Mouse (Mus musculus): ENCODE measurements around the gene Rnf208.
"Not testable (repeated sequence)": the region's sequence is repeated elsewhere in the genome, so short reads cannot be mapped to it uniquely, and the experiment has no call there.

Rnf208 gene

GRCm38 (mm10) chr2:25244144-25244543 lies 2.1 kb downstream of the Rnf208 start:
- in situ Hi-C loops (cut with MboI; ENCODE audit: low sequenced_read_pairs) = no loop called here

- in situ Hi-C loops (cut with MboI; ENCODE audit: low sequenced_read_pairs) = no loop called here
These were observed 4.4 kb downstream of the Rnf208 start, which contains the start of gene AL732309.1 for GRCm38 (mm10) chr2:25246183-25247072. TSS of gene AL732309.1 (minus strand) at chr2:25246863.

- in situ Hi-C loops (cut with MboI; ENCODE audit: low sequenced_read_pairs) = no loop called here
These were observed 10.3 kb downstream of the Rnf208 start for GRCm38 (mm10) chr2:25252331-25252730.

GRCm38 (mm10) chr2:25255284-25255779 lies 13.3 kb downstream of the Rnf208 start, which contains the start of gene Tmem203:
TSS of gene Tmem203 (plus strand) at chr2:25255439.
- in situ Hi-C loops (cut with MboI; ENCODE audit: low sequenced_read_pairs) = no loop called here

- in situ Hi-C loops (cut with MboI; ENCODE audit: low sequenced_read_pairs) = not testable (repeated sequence)
These were observed 14.5 kb downstream of the Rnf208 start for GRCm38 (mm10) chr2:25256443-25257109.

GRCm38 (mm10) chr2:25257250-25257649 lies 15.2 kb downstream of the Rnf208 start:
- in situ Hi-C loops (cut with MboI; ENCODE audit: low sequenced_read_pairs) = not testable (repeated sequence)

- in situ Hi-C loops (cut with MboI; ENCODE audit: low sequenced_read_pairs) = no loop called here
These were observed 16.8 kb downstream of the Rnf208 start for GRCm38 (mm10) chr2:25258887-25259286.

GRCm38 (mm10) chr2:25261870-25262269 lies 19.8 kb downstream of the Rnf208 start:
- in situ Hi-C loops (cut with MboI; ENCODE audit: low sequenced_read_pairs) = no loop called here

- in situ Hi-C loops (cut with MboI; ENCODE audit: low sequenced_read_pairs) = no loop called here
These were observed 20.3 kb downstream of the Rnf208 start, which contains the start of gene Tprn for GRCm38 (mm10) chr2:25262291-25262767. TSS of gene Tprn (plus strand) at chr2:25262618.

GRCm38 (mm10) chr2:25262795-25263622 lies 21.0 kb downstream of the Rnf208 start:
- in situ Hi-C loops (cut with MboI; ENCODE audit: low sequenced_read_pairs) = no loop called here

- in situ Hi-C loops (cut with MboI; ENCODE audit: low sequenced_read_pairs) = no loop called here
These were observed 21.7 kb downstream of the Rnf208 start for GRCm38 (mm10) chr2:25263623-25264285.

- in situ Hi-C loops (cut with MboI; ENCODE audit: low sequenced_read_pairs) = no loop called here
These were observed 22.2 kb downstream of the Rnf208 start for GRCm38 (mm10) chr2:25264286-25264660.

GRCm38 (mm10) chr2:25264851-25265250 lies 22.8 kb downstream of the Rnf208 start:
- in situ Hi-C loops (cut with MboI; ENCODE audit: low sequenced_read_pairs) = no loop called here

GRCm38 (mm10) chr2:25265897-25266656 lies 24.0 kb downstream of the Rnf208 start:
- in situ Hi-C loops (cut with MboI; ENCODE audit: low sequenced_read_pairs) = no loop called here

- in situ Hi-C loops (cut with MboI; ENCODE audit: low sequenced_read_pairs) = no loop called here
These were observed 24.7 kb downstream of the Rnf208 start for GRCm38 (mm10) chr2:25266720-25267119.

- in situ Hi-C loops (cut with MboI; ENCODE audit: low sequenced_read_pairs) = no loop called here
These were observed 25.2 kb downstream of the Rnf208 start for GRCm38 (mm10) chr2:25267241-25267640.

- in situ Hi-C loops (cut with MboI; ENCODE audit: low sequenced_read_pairs) = no loop called here
These were observed 25.8 kb downstream of the Rnf208 start for GRCm38 (mm10) chr2:25267746-25268309.

- in situ Hi-C loops (cut with MboI; ENCODE audit: low sequenced_read_pairs) = no loop called here
These were observed 29.9 kb downstream of the Rnf208 start, which contains the start of the genes Ssna1 and Anapc2 for GRCm38 (mm10) chr2:25271827-25272511. TSS of gene Ssna1 (minus strand) at chr2:25272438. TSS of gene Anapc2 (plus strand) at chr2:25272478.

Measured in CH12F3 (cell line).